Mouse (Mus musculus) kidney, postnatal 25 days (tissue): ENCODE measurements at regions not wholly inside any gene's neighbourhood (a gene's known extent, or its start where the extent isn't known, plus 50 kb on each side); places are given as distances from the start of the nearest gene placed in this dataset.
"Not testable (repeated sequence)": the region's sequence is repeated elsewhere in the genome, so short reads cannot be mapped to it uniquely, and the experiment has no call there.

Source experiments
- DNase-seq, 2 experiments: peaks; one replicate each; pipeline ENCODE4 v3.0.0; 2021; ENCODE audit warnings: mixed read lengths in 2 of 2

- DNase-seq = not testable (repeated sequence)
Measured at GRCm38 (mm10) chr1:29737062-29737461, 957.0 kb upstream of the Gm597 start.

GRCm38 (mm10) chr1:29731930-29732329 is 951.9 kb upstream of the Gm597 start:
- peak in 1 of 2 experiments; percentile 30 for DNase-seq
